Mouse (Mus musculus) liver, embryonic 18 days (tissue): Measurements from ENCODE around the gene A530064D06Rik. TPM values are rescaled to one million over a fixed set of nuclear protein-coding genes. Genes with fewer than 3 reads are reported as not detected.

Experiments
- polyA plus RNA-seq: library from polyadenylated mRNA; depleted of rRNA; stranded (reverse); fragments of >200 nt; gene quantifications from 2 replicates; pipeline ENCODE4 v1.2.3, GENCODE M21; 2012; rRNA removed

A530064D06Rik gene
- 2.3 and 2.5 TPM in 2 replicates for polyA plus RNA-seq

DNA sequence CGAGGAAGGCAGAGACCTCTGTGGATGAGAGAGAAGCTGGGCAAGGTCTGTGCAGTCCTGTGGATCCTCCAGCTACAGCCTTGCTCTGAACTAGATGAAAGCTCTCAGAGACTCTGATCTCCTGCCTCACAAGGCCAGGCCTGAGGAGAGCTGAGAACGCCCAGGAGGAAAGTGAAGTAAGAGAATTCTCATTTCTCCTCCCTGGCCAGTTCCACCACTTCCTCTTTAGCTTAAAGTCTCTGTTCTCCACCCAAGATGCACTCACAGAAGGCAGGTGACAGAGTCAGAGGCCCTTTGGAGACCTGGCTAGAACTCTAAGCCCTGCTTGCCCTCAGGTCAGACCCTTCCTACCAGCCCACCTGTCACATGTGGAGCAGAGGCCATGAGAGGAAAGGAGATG lies at the start of gene A530064D06Rik:
TSS of gene A530064D06Rik (minus strand) at position 173 of the 400 bp plus-strand sequence.

DNA sequence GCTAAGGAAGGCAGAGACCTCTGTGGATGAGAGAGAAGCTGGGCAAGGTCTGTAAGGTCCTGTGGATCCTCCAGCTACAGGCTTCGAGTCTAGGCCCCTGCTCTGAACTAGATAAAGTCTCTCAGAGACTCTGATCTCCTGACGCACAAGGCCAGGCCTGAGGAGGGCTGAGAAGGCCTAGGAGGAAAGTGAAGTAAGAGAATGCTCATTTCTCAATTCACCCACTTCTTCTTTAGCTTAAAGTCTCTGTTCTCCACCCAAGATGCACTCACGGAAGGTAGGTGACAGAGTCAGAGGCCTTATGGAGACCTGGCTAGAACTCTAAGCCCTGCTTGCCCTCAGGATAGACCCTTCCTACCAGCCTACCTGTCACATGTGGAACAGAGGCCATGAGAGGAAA lies 21.0 kb downstream of the A530064D06Rik start, which contains the start of gene 9830107B12Rik:
TSS of gene 9830107B12Rik (minus strand) at position 149 of the 400 bp plus-strand sequence.

Other genes starting within 250 kb of the A530064D06Rik start
- 11.5 and 15.7 TPM in 2 replicates for gene Foxp4, start 242.6 kb downstream of the A530064D06Rik start, polyA plus RNA-seq
- not detected in 2 replicates for gene 1700122O11Rik, start 129.0 kb downstream of the A530064D06Rik start, polyA plus RNA-seq
- gene 1700067P10Rik, start 78.0 kb downstream of the A530064D06Rik start, polyA plus RNA-seq = not detected in 2 replicates
- gene 9830107B12Rik, start 21.0 kb downstream of the A530064D06Rik start, polyA plus RNA-seq = 1.7 and 1.9 TPM in 2 replicates
- 2.1 and 2.2 TPM in 2 replicates for gene Trem1, start 65.5 kb upstream of the A530064D06Rik start, polyA plus RNA-seq
- gene Trem3, start 80.5 kb upstream of the A530064D06Rik start, polyA plus RNA-seq = 10.2 and 13.5 TPM in 2 replicates
- gene Treml4, start 97.0 kb upstream of the A530064D06Rik start, polyA plus RNA-seq = 5.0 and 5.5 TPM in 2 replicates
- 10.6 and 13.2 TPM in 2 replicates for gene Treml2, start 132.2 kb upstream of the A530064D06Rik start, polyA plus RNA-seq
- 7.3 and 7.8 TPM in 2 replicates for gene B430306N03Rik, start 148.9 kb upstream of the A530064D06Rik start, polyA plus RNA-seq
- 2.4 and 2.8 TPM in 2 replicates for gene Trem2, start 179.1 kb upstream of the A530064D06Rik start, polyA plus RNA-seq
- gene Treml1, start 192.6 kb upstream of the A530064D06Rik start, polyA plus RNA-seq = 14.1 and 15.6 TPM in 2 replicates
- 26.0 and 26.4 TPM in 2 replicates for gene Nfya, start 242.6 kb upstream of the A530064D06Rik start, polyA plus RNA-seq
- 17.1 and 18.3 TPM in 2 replicates for gene Oard1, start 242.7 kb upstream of the A530064D06Rik start, polyA plus RNA-seq